ENCODE assay signal across 9 mouse cellular contexts in genomic region chr10:66911261-66911911, GRCm38 (mm10).
DNase-seq lines count a peak whose midpoint lies in the region; ATAC-seq and TF ChIP-seq lines count a peak whose summit lies in the region.
"Had no signal": no experiment of that assay in that cellular context is flagged by ENCODE, and none has a peak within 500 bp of the region (broad histone marks: within the 10 kb centered on the region; RNA-seq: fewer than 3 reads in every experiment).

No protein-coding gene starts in this region.

- ATAC-seq in forebrain, embryonic 15.5 days (replicated peaks) = no peak
- no peak for ATAC-seq in forebrain, embryonic 11.5 days (replicated peaks; ENCODE audit: low FRiP score)
- peak; percentile 48 for ATAC-seq in G1E (ENCODE audit: extremely low read depth, insufficient number of reproducible peaks, low FRiP score, poor library complexity, severe bottlenecking)

- no peaks in the 10 kb centered on the region for H3K27me3 ChIP-seq in forebrain, embryonic 15.5 days
- no peaks in the 10 kb centered on the region for H3K27me3 ChIP-seq in forebrain, embryonic 11.5 days (ENCODE audit: control insufficient read depth, insufficient read depth, low read length)
- 0 out of 2 replicates have a peak, but pooled peaks cover 2% of the 10 kb centered on the region for H3K27me3 ChIP-seq in G1E (ENCODE audit: insufficient read depth, low read length)
- H3K27me3 ChIP-seq: CH12.LX had no signal

- DNase-seq in forebrain, embryonic 11.5 days (ENCODE audit: low spot score) = no peak
- DNase-seq in G1E (ENCODE audit: low spot score) = peak; percentile 16
- DNase-seq in heart, adult 11 months = peak; percentile 99
- DNase-seq in kidney, adult 11 months = peak; percentile 76
- peak; percentile 77 to 84 for DNase-seq in lung, adult 18-20 months
- DNase-seq in embryo, embryonic 10.5 days (ENCODE audit: low spot score) = no peak
- no peak for DNase-seq in layer of hippocampus, adult 18-20 months (ENCODE audit: low spot score in 2 of 2)

- peak overlapping the region; percentile 22; the same call in 1 of the 2 replicates for H3K27ac ChIP-seq in forebrain, embryonic 15.5 days (replicated peaks)
- H3K27ac ChIP-seq in forebrain, embryonic 11.5 days (ENCODE audit: low read depth, low read length) = no peak overlapping the region

- no peak overlapping the region for H3K4me3 ChIP-seq in forebrain, embryonic 15.5 days
- no peak overlapping the region for H3K4me3 ChIP-seq in forebrain, embryonic 11.5 days (ENCODE audit: low read depth, low read length)
- peak overlapping the region; percentile 50; the same call in 1 of the 2 replicates for H3K4me3 ChIP-seq in G1E (ENCODE audit: low read depth, low read length)

- H3K9ac ChIP-seq in forebrain, embryonic 15.5 days (replicated peaks) = no peak overlapping the region
- H3K9ac ChIP-seq in forebrain, embryonic 11.5 days (ENCODE audit: low read length) = no peak overlapping the region; the same call in 1 of the 2 replicates

- H3K4me2 ChIP-seq in forebrain, embryonic 15.5 days (replicated peaks) = no peak overlapping the region
- no peak overlapping the region for H3K4me2 ChIP-seq in forebrain, embryonic 11.5 days (ENCODE audit: low read depth, low read length, severe bottlenecking)

- TF ChIP-seq CTCF in G1E (IDR thresholded peaks at IDR 0.05; ENCODE audit: low read depth, low read length) = no peak

- peaks cover 30% of the 10 kb centered on the region for H3K4me1 ChIP-seq in forebrain, embryonic 15.5 days
- peaks cover 15% of the 10 kb centered on the region for H3K4me1 ChIP-seq in forebrain, embryonic 11.5 days (replicated peaks; ENCODE audit: control insufficient read depth, insufficient read depth, low read length)
- peaks cover 36% of the 10 kb centered on the region for H3K4me1 ChIP-seq in G1E (ENCODE audit: insufficient read depth, low read depth, low read length)

- no peaks in the 10 kb centered on the region for H3K9me3 ChIP-seq in forebrain, embryonic 15.5 days
- H3K9me3 ChIP-seq in forebrain, embryonic 11.5 days (ENCODE audit: control insufficient read depth, low read length) = no peaks in the 10 kb centered on the region
- H3K9me3 ChIP-seq in G1E (replicated peaks) = no peaks in the 10 kb centered on the region

- WGBS in forebrain, embryonic 15.5 days = 65% methylated on average over 10 of the region's 10 CpGs
- WGBS in forebrain, embryonic 11.5 days = 67% methylated on average over 10 of the region's 10 CpGs

- H3K36me3 ChIP-seq in forebrain, embryonic 15.5 days = no peaks in the 10 kb centered on the region
- H3K36me3 ChIP-seq in forebrain, embryonic 11.5 days (ENCODE audit: control insufficient read depth, insufficient read depth, low read length) = no peaks in the 10 kb centered on the region
- H3K36me3 ChIP-seq in G1E (replicated peaks) = no peaks in the 10 kb centered on the region

Comparison
In these comparisons a context has a peak if more than half of its experiments do, and no peak if none do; other contexts are left out.
1. DNase-seq: peak in G1E (single experiment), heart, adult 11 months (single experiment), kidney, adult 11 months (single experiment) and lung, adult 18-20 months (2 of 2); none in forebrain, embryonic 11.5 days (single experiment), embryo, embryonic 10.5 days (single experiment) and layer of hippocampus, adult 18-20 months (0 of 2).